Comparison of ENCODE assay signal across 28 mouse cellular contexts in genomic region chr10:95477516-95477915, GRCm38 (mm10).
"Had no signal": no experiment of that assay in that cellular context is flagged by ENCODE, and none has a peak within 500 bp of the region (broad histone marks: within the 10 kb centered on the region; RNA-seq: fewer than 3 reads in every experiment).

No protein-coding gene starts in this region.

- H3K4me3 ChIP-seq: left cerebral cortex, adult 2 months; limb, embryonic 10.5 days; limb, embryonic 12.5 days; limb, embryonic 13.5 days; limb, embryonic 15.5 days; liver, embryonic 12.5 days; liver, embryonic 13.5 days; liver, embryonic 15.5 days; lung, embryonic 15.5 days; megakaryocyte, embryonic 14.5 days; midbrain, embryonic 10.5 days; midbrain, embryonic 12.5 days; midbrain, embryonic 13.5 days; midbrain, embryonic 15.5 days; myocyte had no signal

- H3K4me1 ChIP-seq: limb, embryonic 10.5 days; limb, embryonic 12.5 days; limb, embryonic 13.5 days; limb, embryonic 15.5 days; liver, embryonic 12.5 days; liver, embryonic 13.5 days; liver, embryonic 15.5 days; lung, embryonic 15.5 days; megakaryocyte, embryonic 14.5 days; midbrain, embryonic 10.5 days; midbrain, embryonic 12.5 days; midbrain, embryonic 13.5 days; midbrain, embryonic 15.5 days had no signal

- H3K27me3 ChIP-seq: limb, embryonic 12.5 days; limb, embryonic 13.5 days; limb, embryonic 15.5 days; liver, embryonic 12.5 days; liver, embryonic 13.5 days; liver, embryonic 15.5 days; lung, embryonic 15.5 days; midbrain, embryonic 12.5 days; midbrain, embryonic 13.5 days; midbrain, embryonic 15.5 days had no signal

- DNase-seq: left cerebral cortex, postnatal 4 days; liver; liver, embryonic 13.5 days; liver, postnatal 0 days; lung, adult 18-20 months; lung, adult 2 months; lung, embryonic 14.5 days; lung, postnatal 10 days; lung, postnatal 14 days; lung, postnatal 36 days; lung, postnatal 4 days; midbrain, embryonic 14.5 days had no signal

- H3K27ac ChIP-seq: left cerebral cortex, adult 2 months; limb, embryonic 10.5 days; limb, embryonic 12.5 days; limb, embryonic 13.5 days; limb, embryonic 15.5 days; liver, embryonic 12.5 days; liver, embryonic 13.5 days; liver, embryonic 14.5 days; liver, embryonic 15.5 days; lung, embryonic 15.5 days; macrophage; midbrain, embryonic 10.5 days; midbrain, embryonic 12.5 days; midbrain, embryonic 13.5 days; midbrain, embryonic 15.5 days had no signal
